Mouse (Mus musculus): Measurements from ENCODE around the gene 1700056E22Rik.

Gene 1700056E22Rik

GRCm38 (mm10) chr1:184023971-184024370, 10.1 kb downstream of the 1700056E22Rik start:
- DNase-seq (ENCODE audit: low read depth, low spot score): no peak

GRCm38 (mm10) chr1:184019722-184020107, 14.4 kb downstream of the 1700056E22Rik start:
- no peak for DNase-seq (ENCODE audit: low read depth, low spot score)

- DNase-seq (ENCODE audit: low read depth, low spot score): no peak
Measured at GRCm38 (mm10) chr1:184019042-184019721, 14.9 kb downstream of the 1700056E22Rik start.

- DNase-seq (ENCODE audit: low read depth, low spot score): no peak
Measured at GRCm38 (mm10) chr1:184017606-184018005, 16.5 kb downstream of the 1700056E22Rik start.

- DNase-seq (ENCODE audit: low read depth, low spot score): no peak
Measured at GRCm38 (mm10) chr1:184015995-184016730, 17.9 kb downstream of the 1700056E22Rik start.

- DNase-seq (ENCODE audit: low read depth, low spot score): no peak
Measured at GRCm38 (mm10) chr1:184014091-184014490, 20.0 kb downstream of the 1700056E22Rik start.

GRCm38 (mm10) chr1:184013106-184013505, 21.0 kb downstream of the 1700056E22Rik start, which contains the start of gene Dusp10:
Gene Dusp10 (plus strand): TSS chr1:184013302.
- DNase-seq (ENCODE audit: low read depth, low spot score): no peak

- no peak for DNase-seq (ENCODE audit: low read depth, low spot score)
Measured at GRCm38 (mm10) chr1:184011311-184011710, 22.8 kb downstream of the 1700056E22Rik start.

GRCm38 (mm10) chr1:184006086-184006485, 28.0 kb downstream of the 1700056E22Rik start:
- DNase-seq (ENCODE audit: low read depth, low spot score): no peak

GRCm38 (mm10) chr1:184005315-184006058, 28.6 kb downstream of the 1700056E22Rik start:
- no peak for DNase-seq (ENCODE audit: low read depth, low spot score)

- DNase-seq (ENCODE audit: low read depth, low spot score): peak; percentile 20
Measured at GRCm38 (mm10) chr1:184004311-184004710, 29.8 kb downstream of the 1700056E22Rik start.

- DNase-seq (ENCODE audit: low read depth, low spot score): no peak
Measured at GRCm38 (mm10) chr1:184002470-184002869, 31.6 kb downstream of the 1700056E22Rik start.

GRCm38 (mm10) chr1:183997207-183997606, 36.9 kb downstream of the 1700056E22Rik start:
- DNase-seq (ENCODE audit: low read depth, low spot score): no peak

- DNase-seq (ENCODE audit: low read depth, low spot score): no peak
Measured at GRCm38 (mm10) chr1:183991921-183992320, 42.2 kb downstream of the 1700056E22Rik start.

- DNase-seq (ENCODE audit: low read depth, low spot score): no peak
Measured at GRCm38 (mm10) chr1:183987711-183988245, 46.3 kb downstream of the 1700056E22Rik start.
